In genomic region chr10:5203837-5204236, GRCm38 (mm10) we compare ENCODE assay signal across 8 mouse cellular contexts.
DNase-seq lines count a peak whose midpoint lies in the region; ATAC-seq and TF ChIP-seq lines count a peak whose summit lies in the region.

No protein-coding gene starts in this region.

- 40% methylated on average over 10 of the region's 10 CpGs for WGBS in midbrain, postnatal 0 days

- DNase-seq in A20 (ENCODE audit: low read depth, low spot score) (peak; percentile 60), adipocyte (ENCODE audit: low spot score) (no peak)
- peak; percentile 65 to 67 for DNase-seq in cerebellum, adult 18-20 months
- DNase-seq in midbrain, postnatal 0 days (ENCODE audit: low spot score) = peak; percentile 49
- no peak for DNase-seq in heart, postnatal 10 days
- DNase-seq in kidney, adult 18-20 months = no peak
- DNase-seq in gastrocnemius, adult 18-20 months (ENCODE audit: low spot score) = no peak

- no peak overlapping the region for H3K4me3 ChIP-seq in midbrain, postnatal 0 days (ENCODE audit: low read depth, low read length)

- no peak overlapping the region; the same call in 1 of the 2 replicates for H3K27ac ChIP-seq in midbrain, postnatal 0 days (ENCODE audit: low read depth, low read length)

- no peaks in the 10 kb centered on the region for H3K4me1 ChIP-seq in midbrain, postnatal 0 days (ENCODE audit: insufficient read depth, low read length)

- H3K9ac ChIP-seq in midbrain, postnatal 0 days (replicated peaks; ENCODE audit: low read length, poor library complexity, severe bottlenecking) = 0 out of 2 replicates have a peak overlapping the region, but pooled peaks have one; percentile 33

- no peaks in the 10 kb centered on the region for H3K27me3 ChIP-seq in midbrain, postnatal 0 days (ENCODE audit: insufficient read depth, low read length)

- H3K9me3 ChIP-seq in midbrain, postnatal 0 days (ENCODE audit: low read length) = no peaks in the 10 kb centered on the region

- peak; percentile 48 for ATAC-seq in inflammation-experienced regulatory T-cells, adult 6 months
- ATAC-seq in midbrain, postnatal 0 days (ENCODE audit: low FRiP score) = peak; percentile 63; the same call in 1 of the 2 replicates

- H3K36me3 ChIP-seq in midbrain, postnatal 0 days (ENCODE audit: insufficient read depth, low read length) = peaks cover 19% of the 10 kb centered on the region; the same call in 1 of the 2 replicates

- no peak for TF ChIP-seq CTCF in midbrain, postnatal 0 days (IDR thresholded peaks at IDR 0.05)

- no peak overlapping the region for H3K4me2 ChIP-seq in midbrain, postnatal 0 days (ENCODE audit: low read depth, low read length, poor library complexity, severe bottlenecking)

- intact Hi-C loops in heart, postnatal 10 days (cut with DNase I) = no loop called here

Comparison
In these comparisons a context has a peak if more than half of its experiments do, and no peak if none do; other contexts are left out.
1. DNase-seq: peak in A20 (single experiment), cerebellum, adult 18-20 months (2 of 2) and midbrain, postnatal 0 days (single experiment); none in adipocyte (single experiment), heart, postnatal 10 days (0 of 2), kidney, adult 18-20 months (single experiment) and gastrocnemius, adult 18-20 months (single experiment).